Comparison of ENCODE assay signal across 9 mouse cellular contexts in the genomic region with DNA sequence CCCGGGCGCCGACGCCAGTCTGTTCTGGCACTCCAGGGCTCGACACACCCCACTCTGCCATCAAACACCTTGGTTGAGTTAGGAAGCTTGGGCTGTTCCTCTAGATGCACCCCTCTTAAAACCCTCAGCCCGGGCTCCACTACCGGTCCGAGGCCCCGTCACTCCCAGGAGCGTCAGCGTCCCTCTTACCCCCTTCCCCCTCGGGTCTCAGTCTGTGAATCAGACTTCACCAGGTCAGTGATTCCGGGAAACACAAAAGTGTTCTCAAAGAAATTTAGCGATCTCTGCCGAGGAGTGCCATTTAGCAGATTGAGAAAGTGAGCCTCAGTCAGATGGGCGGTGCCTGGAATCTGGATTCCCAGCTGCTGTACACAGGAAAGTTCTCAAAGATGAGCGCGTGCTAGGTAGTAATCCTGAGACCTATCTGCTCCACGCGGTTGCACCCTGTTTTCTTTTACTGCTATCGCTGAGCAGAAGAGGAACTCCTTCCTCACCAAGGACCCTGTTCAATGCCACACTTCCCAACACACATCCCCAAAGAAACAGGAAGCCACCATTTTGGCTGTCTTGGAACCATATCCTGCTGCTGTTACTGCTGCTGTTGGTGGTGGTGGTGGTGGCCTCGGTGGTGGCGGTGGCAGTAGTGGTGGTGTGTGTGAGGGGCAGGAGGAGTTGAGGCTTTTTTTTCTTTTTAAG. TPM values are rescaled to one million over a fixed set of nuclear protein-coding genes. Genes with fewer than 3 reads are reported as not detected.
DNase-seq lines count a peak whose midpoint lies in the region; ATAC-seq and TF ChIP-seq lines count a peak whose summit lies in the region.
"Had no signal": no experiment of that assay in that cellular context is flagged by ENCODE, and none has a peak within 500 bp of the region (broad histone marks: within the 10 kb centered on the region; RNA-seq: fewer than 3 reads in every experiment).

No protein-coding gene starts in this region.

- peak overlapping the region; percentile 56 for H3K9ac ChIP-seq in forebrain, postnatal 0 days
- peak overlapping the region; percentile 61 for H3K9ac ChIP-seq in neural tube, embryonic 11.5 days (ENCODE audit: low read length)

- H3K4me2 ChIP-seq in forebrain, postnatal 0 days (ENCODE audit: low read depth): peak overlapping the region; percentile 99
- H3K4me2 ChIP-seq in neural tube, embryonic 11.5 days (ENCODE audit: low read depth): peak overlapping the region; percentile 93

- peak overlapping the region; percentile 71 for H3K27ac ChIP-seq in left cerebral cortex, adult 2 months
- H3K27ac ChIP-seq in forebrain, postnatal 0 days (ENCODE audit: low read depth, low read length): no peak overlapping the region
- no peak overlapping the region for H3K27ac ChIP-seq in neural tube, embryonic 11.5 days (ENCODE audit: low read depth, low read length)

- no peaks in the 10 kb centered on the region for H3K36me3 ChIP-seq in forebrain, postnatal 0 days (ENCODE audit: insufficient read depth)
- no peaks in the 10 kb centered on the region for H3K36me3 ChIP-seq in neural tube, embryonic 11.5 days (ENCODE audit: control insufficient read depth, insufficient read depth, low read length)

- intact Hi-C loops in left cerebral cortex, adult 2 months (cut with DNase I): no loop called here
- intact Hi-C loops in left cerebral cortex, postnatal 10 days (cut with DNase I): no loop called here

- peaks cover 6% of the 10 kb centered on the region; the same call in 1 of the 2 replicates for H3K27me3 ChIP-seq in forebrain, postnatal 0 days (ENCODE audit: insufficient read depth, low read length)
- H3K27me3 ChIP-seq in neural tube, embryonic 11.5 days (ENCODE audit: control insufficient read depth, insufficient read depth, low read length): peaks cover 15% of the 10 kb centered on the region

- peaks cover 7% of the 10 kb centered on the region; the same call in 1 of the 2 replicates for H3K4me1 ChIP-seq in forebrain, postnatal 0 days (ENCODE audit: insufficient read depth)
- H3K4me1 ChIP-seq in neural tube, embryonic 11.5 days (ENCODE audit: control insufficient read depth, insufficient read depth, low read length): peaks cover 4% of the 10 kb centered on the region; the same call in 1 of the 2 replicates

- 11% methylated on average over 23 of the region's 23 CpGs for WGBS in forebrain, postnatal 0 days
- 10% methylated on average over 23 of the region's 23 CpGs for WGBS in neural tube, embryonic 11.5 days

- no peak for DNase-seq in left cerebral cortex, adult 2 months (ENCODE audit: extremely low spot score in 1 of 2, low spot score in 2 of 2)
- no peak for DNase-seq in left cerebral cortex, postnatal 10 days (ENCODE audit: extremely low spot score in 1 of 2, low spot score in 2 of 2)
- no peak for DNase-seq in forebrain, postnatal 0 days
- DNase-seq in kidney, postnatal 4 days: peak; percentile 16 to 32
- DNase-seq in neural tube, embryonic 11.5 days (ENCODE audit: low spot score): no peak
- no peak for DNase-seq in cerebellum, adult 9-11 months
- DNase-seq in urinary bladder, postnatal 4 days (ENCODE audit: low spot score in 2 of 2): no peak
- DNase-seq in cerebellum, postnatal 36 days: no peak

- no peak for TF ChIP-seq CTCF in left cerebral cortex, adult 2 months (IDR thresholded peaks at IDR 0.05)
- no peak for TF ChIP-seq CTCF in forebrain, postnatal 0 days (IDR thresholded peaks at IDR 0.05; ENCODE audit: low read depth)

- ATAC-seq in forebrain, postnatal 0 days: 0 out of 2 replicates have a peak, but pooled peaks have one; percentile 7
- no peak for ATAC-seq in neural tube, embryonic 11.5 days (ENCODE audit: insufficient read depth, low FRiP score, low TSS enrichment)
- ATAC-seq: Patski had no signal

- H3K4me3 ChIP-seq in left cerebral cortex, adult 2 months: peak overlapping the region; percentile 44
- H3K4me3 ChIP-seq in forebrain, postnatal 0 days (ENCODE audit: low read depth, low read length): peak overlapping the region; percentile 62
- H3K4me3 ChIP-seq in neural tube, embryonic 11.5 days (ENCODE audit: low read depth, low read length): peak overlapping the region; percentile 56

- no peaks in the 10 kb centered on the region for H3K9me3 ChIP-seq in forebrain, postnatal 0 days (ENCODE audit: low read length)
- H3K9me3 ChIP-seq in neural tube, embryonic 11.5 days (ENCODE audit: control insufficient read depth, low read length): no peaks in the 10 kb centered on the region

RNA-seq across cellular contexts. Expression of gene Fgd5, which starts 0.8 kb away (rescaled TPM):
- 1 to 10 TPM; 4.6 TPM for total RNA-seq in left cerebral cortex, adult 2 months (2021)
- total RNA-seq in left cerebral cortex, postnatal 10 days (2021): 1 to 10 TPM; 6.8 to 7.8 TPM
- total RNA-seq in forebrain, postnatal 0 days (2014; rRNA removed): 9.3 and 13.0 TPM in 2 replicates
- 4.0 and 6.7 TPM in 2 replicates for polyA plus RNA-seq in forebrain, postnatal 0 days (2015; fragmentation: Nextera tagmentation; extraction: Ambion mirVana)
- polyA plus RNA-seq in neural tube, embryonic 11.5 days (2014; fragmentation: Nextera tagmentation; extraction: Ambion mirVana): 6.2 and 6.6 TPM in 2 replicates

Comparison
In these comparisons a context has a peak if more than half of its experiments do, and no peak if none do; other contexts are left out.
1. DNase-seq: peak in kidney, postnatal 4 days (2 of 2); none in left cerebral cortex, adult 2 months (0 of 2), left cerebral cortex, postnatal 10 days (0 of 2), forebrain, postnatal 0 days (single experiment), neural tube, embryonic 11.5 days (single experiment), cerebellum, adult 9-11 months (single experiment), urinary bladder, postnatal 4 days (0 of 2) and cerebellum, postnatal 36 days (0 of 2).
2. Peak in every context shown above with its lines, with median percentiles within 50 percentile points of each other: H3K4me3 ChIP-seq.